Mouse (Mus musculus): Measurements from ENCODE around the gene Copz2.

Copz2 gene

GRCm38 (mm10) chr11:96872441-96873379, 23.0 kb downstream of the Copz2 start:
- no peak for DNase-seq

GRCm38 (mm10) chr11:96873601-96874140, 24.0 kb downstream of the Copz2 start:
- no peak for DNase-seq

DNA sequence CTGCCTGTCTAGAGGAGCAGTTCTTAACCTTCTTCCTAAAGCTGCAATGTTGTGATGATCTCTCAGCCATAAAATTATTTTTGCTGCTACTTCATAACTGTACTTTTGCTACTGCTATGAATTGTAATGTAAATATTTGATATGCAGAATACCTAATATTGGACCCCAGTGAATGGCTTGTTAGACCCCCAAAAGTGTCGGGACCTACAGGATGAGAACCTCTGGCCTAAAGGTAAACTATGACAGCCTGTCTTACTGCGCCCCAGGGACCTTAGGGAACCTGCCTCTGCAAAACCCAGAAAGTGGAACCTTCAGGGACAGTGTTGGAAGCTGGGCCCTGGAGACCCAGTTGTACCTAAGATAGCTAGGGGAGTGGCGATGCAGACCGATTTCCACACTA, 25.6 kb downstream of the Copz2 start:
- no peak for DNase-seq

- peak; percentile 34 to 78 for DNase-seq
Observed at GRCm38 (mm10) chr11:96875745-96876144, 26.1 kb downstream of the Copz2 start.

DNA sequence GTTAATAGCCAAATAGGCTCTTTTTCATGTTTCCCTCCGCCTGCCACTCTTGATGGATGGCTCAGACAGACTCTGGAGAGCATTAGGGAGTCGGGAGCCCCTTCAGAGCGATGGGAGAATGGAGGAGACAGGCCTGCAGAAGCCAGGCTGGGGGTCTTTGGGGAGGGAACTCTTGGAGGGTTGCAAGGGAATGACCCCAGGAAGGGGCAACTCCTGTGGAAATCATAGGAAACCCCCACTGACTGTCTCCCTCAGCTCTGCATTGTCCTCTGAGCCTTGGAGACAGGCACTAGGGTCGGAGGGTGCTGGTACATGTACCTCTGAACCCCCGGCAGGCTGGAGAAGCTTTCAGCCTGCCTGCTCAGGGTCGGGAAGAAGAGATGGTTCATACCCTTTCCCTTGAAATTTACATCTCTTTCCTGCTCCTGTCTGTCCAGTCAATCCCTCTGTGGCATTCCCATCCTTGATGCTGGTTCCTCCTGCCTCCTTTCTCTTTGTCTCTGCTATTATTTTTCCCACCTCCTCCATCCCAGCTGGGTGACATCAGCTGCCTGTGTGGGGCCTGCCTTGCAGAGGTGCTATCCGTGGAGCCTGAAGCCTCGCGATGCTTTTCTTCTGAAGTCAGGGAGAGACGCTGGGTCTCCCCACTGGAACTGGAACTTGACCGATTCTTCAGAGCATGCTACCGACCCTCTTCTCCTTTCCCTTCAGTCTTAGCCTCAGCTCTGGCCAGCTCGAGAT, 26.8 kb downstream of the Copz2 start:
- DNase-seq: no peak

DNA sequence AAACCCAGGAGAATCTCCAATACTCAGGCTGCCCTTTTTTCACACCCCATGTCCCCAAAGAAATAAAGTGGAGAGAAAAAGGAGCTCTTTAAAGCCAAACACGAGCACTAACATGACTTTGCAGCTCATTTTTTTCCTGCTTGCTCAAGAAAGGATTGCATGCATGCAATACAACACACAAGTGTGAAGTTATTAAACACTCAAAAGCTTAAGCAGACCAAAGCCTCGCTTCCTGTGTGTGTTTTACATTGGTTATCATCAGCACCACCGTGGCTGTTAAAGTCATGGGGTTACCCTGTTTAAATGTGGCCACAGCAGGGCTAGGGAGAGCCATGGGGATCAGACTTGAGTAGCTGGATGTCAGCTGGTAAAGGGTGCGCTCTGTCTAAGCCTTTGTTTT, 27.4 kb downstream of the Copz2 start:
- DNase-seq: no peak

GRCm38 (mm10) chr11:96878715-96879114, 29.0 kb downstream of the Copz2 start:
- no peak for DNase-seq

DNA sequence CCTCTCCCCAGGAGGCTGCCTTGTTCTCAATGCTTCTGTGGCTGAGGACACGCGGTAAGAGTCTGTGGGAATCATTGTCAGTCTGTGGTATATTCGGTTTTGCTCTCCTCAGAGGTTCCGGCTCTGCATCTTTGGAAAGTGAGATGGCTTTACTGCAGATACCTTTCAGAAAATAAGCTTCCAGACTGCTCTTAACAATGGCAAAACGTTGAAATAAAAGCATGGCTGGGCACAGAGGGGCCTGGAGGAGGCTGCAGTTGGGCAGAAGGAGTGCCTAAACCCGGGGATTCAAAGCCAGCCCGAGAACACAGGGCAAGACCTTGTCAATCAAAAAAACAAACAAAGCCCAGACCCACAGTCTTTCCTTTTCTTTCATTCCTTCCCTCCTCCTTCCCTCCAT, 29.7 kb downstream of the Copz2 start:
- no peak for DNase-seq

- no peak for DNase-seq
Observed at GRCm38 (mm10) chr11:96880296-96880695, 30.6 kb downstream of the Copz2 start.

DNA sequence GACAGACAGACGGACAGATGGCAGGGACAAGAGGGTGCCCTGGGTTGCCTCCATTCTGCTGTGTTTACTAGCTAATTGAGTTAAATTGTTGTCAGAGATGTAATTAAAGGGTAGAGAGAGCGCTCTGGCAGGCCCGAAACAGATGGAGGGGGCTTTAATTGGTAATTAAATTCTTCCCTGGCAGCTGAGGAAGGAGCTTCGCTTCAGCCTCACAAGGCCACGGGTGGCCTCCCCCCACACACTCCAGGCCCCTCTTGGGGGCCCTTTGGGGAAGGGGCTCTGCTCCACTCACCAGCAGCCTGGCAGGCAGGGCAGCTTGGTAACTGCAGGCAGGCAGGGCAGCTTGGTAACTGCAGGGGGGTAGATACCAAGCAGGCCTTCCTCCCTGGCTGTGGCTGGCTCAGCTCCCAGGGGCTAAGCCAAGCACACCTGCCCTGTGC, 36.3 kb downstream of the Copz2 start:
- no peak for DNase-seq

DNA sequence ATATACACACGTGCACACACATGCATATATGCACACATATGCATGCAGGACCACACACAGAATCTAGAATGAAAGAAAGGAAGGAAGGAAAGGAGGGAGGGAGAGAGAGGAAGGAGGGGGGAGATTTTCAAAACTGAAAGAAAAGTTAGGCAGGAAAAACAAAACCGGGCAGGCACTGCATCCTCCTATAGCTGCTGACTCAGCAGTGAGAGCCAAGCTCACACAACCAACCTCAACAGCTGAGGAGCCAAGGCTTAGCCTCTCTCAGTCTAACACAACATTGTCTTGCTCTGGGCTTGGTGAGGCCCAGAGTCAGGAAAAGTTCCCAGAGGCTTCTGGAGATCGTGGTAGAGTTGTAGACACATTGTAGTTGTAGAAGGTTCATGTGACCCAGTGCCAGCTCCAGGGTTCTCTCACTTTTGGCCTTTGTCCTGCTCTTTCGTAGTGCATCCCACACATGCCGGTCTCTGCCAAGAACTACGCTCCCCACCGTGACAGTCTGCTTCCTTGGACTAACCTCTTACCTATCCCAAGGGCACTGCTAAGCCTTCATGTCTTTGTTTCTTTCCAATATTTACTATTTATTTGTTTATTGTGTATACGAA, 37.4 kb downstream of the Copz2 start:
- DNase-seq: peak in 1 of 2 experiments; percentile 20

DNA sequence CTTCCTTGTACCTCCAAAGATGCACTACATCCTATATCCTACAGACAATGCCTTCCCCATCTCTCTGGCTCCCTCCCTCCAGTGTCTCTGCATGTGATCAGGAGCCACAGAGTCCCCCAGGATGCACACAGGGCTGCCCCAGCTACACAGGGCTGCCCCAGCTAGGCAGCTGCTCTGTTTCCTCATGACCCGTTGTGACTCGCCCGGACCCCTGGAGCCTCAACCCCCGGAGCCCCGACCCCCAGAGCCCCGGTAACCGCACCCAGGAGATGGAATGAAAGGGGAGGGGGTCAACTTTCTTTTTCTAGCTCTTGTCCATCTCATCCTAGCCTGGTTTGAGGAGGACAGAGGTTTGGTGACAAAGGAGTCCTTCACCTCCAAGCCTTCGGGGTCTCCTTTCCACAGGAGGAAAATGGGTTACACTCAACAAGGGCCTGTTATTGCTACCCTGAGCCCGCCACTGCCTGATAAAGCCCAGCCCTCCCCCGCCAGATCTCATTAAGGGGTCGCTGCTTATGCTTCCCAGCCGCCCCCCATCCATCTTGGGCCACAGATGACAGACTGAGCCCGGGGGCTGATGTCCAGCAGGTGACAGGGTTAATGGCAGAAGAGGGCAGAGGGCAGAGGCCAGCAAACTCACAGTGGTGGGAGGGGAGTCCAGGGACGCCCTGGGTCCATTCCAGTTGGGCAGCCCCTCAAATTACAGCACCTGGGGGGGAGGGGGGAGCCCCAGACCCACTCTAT, 42.3 kb downstream of the Copz2 start:
- DNase-seq: no peak

GRCm38 (mm10) chr11:96893203-96893842, 43.7 kb downstream of the Copz2 start:
- DNase-seq: no peak

GRCm38 (mm10) chr11:96895886-96896285, 46.2 kb downstream of the Copz2 start:
- no peak for DNase-seq

DNA sequence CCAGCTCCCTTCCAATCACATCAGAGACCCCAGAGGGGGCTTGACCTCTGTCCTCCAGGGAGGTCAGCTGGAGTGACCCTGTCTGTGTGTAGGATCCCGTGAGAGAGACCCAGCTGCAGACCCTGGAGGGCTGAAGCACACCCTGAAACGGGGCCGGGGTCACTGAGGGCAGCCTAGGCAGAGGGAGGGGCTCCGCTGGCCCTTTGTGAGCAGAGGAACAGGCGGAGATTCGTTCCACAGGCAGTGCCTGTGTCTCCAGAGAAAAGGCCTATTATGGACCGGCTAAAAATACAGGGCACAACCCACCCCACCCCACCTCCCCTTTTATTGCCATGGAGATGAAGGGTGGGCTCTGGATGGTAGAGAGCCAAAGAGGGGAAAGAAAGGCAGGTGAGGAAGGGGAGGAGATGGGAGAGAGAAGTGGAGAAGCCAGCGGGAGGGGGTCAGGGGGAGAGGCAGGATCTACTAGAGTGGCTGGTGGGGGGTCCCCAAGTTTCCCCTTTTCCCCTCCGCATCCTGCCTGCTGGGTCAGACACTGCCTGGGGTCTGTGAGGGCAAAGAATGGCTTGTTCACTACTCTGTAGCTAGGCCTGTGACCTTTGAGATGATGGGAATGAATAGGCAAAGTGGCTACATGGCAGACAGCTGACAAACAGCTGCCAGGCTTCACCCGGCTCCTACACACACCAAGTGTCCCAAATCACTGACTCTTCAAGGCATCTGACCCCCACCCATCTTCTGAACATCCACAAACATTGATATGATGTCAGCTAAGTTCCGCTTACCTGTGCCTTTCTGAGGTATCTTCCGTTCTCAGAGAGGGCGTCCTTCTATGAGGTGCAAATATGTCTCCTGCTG, 50.0 kb downstream of the Copz2 start:
- DNase-seq: no peak

DNA sequence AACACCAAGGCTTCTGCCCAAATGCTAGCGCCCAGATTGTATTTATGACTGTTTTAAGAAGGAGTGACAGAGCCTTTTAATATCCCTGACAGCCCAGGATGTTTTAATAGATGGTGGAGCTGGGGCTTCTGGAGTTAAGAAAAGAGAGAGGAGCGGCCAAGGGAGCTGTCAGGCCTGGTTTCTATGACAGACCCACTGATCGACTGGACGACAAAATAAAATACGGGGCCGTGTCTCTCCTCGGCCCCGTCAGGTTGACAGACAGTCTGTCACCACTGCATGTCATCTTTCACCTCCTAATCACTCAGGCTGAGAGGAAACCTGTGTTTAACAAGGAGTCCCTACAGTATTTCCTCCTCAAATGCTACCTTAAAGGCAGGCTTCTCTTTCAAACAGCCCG, 51.7 kb downstream of the Copz2 start:
- DNase-seq: no peak

- DNase-seq: peak; percentile 28 to 47
Observed at GRCm38 (mm10) chr11:96902639-96903635, 53.3 kb downstream of the Copz2 start.

DNA sequence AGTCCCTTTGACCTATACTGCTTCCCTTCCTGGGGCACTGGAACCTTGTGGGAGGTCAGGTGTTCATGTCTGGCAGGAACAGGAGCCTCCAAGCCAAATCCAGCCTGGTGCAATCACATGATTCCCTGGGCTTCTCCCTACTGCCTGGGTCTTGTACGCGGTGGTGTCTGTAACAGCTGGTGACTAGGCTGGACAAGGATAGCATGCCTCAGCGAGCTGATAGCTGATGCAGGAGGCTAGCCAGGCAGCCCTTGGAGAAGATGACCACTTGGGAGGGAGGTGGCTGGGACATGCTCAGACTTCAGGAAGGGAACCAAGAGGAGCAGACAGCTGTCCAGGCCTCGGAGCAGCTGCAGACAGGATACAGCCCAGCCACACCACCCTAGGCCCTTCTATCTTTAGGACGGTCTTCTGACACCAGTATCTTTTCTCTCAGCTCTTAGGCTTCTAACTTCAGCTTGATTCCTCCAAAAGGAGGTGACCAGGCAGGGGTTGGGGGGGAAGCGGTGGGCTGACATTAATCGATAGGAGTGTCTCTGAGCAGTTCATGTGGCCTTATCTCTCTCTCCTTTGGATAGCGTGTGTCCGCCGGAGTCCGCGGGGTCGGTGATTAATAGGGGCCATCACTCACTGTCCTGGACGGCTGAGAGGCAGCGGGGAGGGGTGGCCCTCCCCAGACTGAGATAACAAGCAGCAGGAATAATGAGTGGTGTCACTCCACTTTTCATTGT, 56.9 kb downstream of the Copz2 start:
- peak; percentile 47 to 64 for DNase-seq

GRCm38 (mm10) chr11:96908594-96908993, 58.9 kb downstream of the Copz2 start:
- no peak for DNase-seq
